Mouse (Mus musculus) erythroblast, embryonic 14.5 days (primary cell): ENCODE results near the gene Trak1.

Source experiments
- GATA1 ChIP-seq: IDR thresholded peaks from 2 replicates; pipeline ENCODE4 v1.6.1; 2012; ENCODE audit warnings: low read length, inconsistent platforms, mixed read lengths
- TAL1 ChIP-seq: IDR thresholded peaks from 3 replicates; pipeline ENCODE4 v1.6.1; 2012; ENCODE audit warnings: low read length, inconsistent platforms, mixed read lengths

GRCm38 (mm10) chr9:121376094-121376493, 78.8 kb downstream of the Trak1 start:
- TF ChIP-seq GATA1 = no peak
- TF ChIP-seq TAL1 = no peak
